Mouse (Mus musculus): ENCODE measurements at regions not wholly inside any gene's neighbourhood (a gene's known extent, or its start where the extent isn't known, plus 50 kb on each side); places are given as distances from the start of the nearest gene placed in this dataset.

GRCm38 (mm10) chr15:31898904-31899650, 278.0 kb upstream of the Tas2r119 start:
- Histone ChIP-seq H3K27ac (ENCODE audit: control insufficient read depth, low read depth, low read length) (no peak overlapping the region), H3K27me3 (ENCODE audit: control insufficient read depth in 1 of 2, insufficient read depth in 2 of 2, low read length in 2 of 2) (no peaks in the 10 kb centered on the region)
- TF ChIP-seq USF2 (IDR thresholded peaks at IDR 0.05; ENCODE audit: borderline replicate concordance in 1 of 2, insufficient read depth in 1 of 2, low read depth in 1 of 2, low read length in 2 of 2), result no peak
- TF ChIP-seq SIN3A (IDR thresholded peaks at IDR 0.05; ENCODE audit: low read length), result no peak
- TF ChIP-seq BHLHE40 (IDR thresholded peaks at IDR 0.05; ENCODE audit: borderline replicate concordance, low read depth, low read length), result no peak
- no peak for TF ChIP-seq ZMIZ1 (IDR thresholded peaks at IDR 0.05; ENCODE audit: low read depth, low read length)
- TF ChIP-seq TBP (IDR thresholded peaks at IDR 0.05; ENCODE audit: low read depth, low read length), result no peak
- no peak for TF ChIP-seq HCFC1 (IDR thresholded peaks at IDR 0.05; ENCODE audit: low read depth, low read length)
- no peak for TF ChIP-seq MAX (IDR thresholded peaks at IDR 0.05; ENCODE audit: low read length)
- no peak for TF ChIP-seq ZNF384 (IDR thresholded peaks at IDR 0.05; ENCODE audit: low read depth, low read length)
- TF ChIP-seq POLR2AphosphoS2 (IDR thresholded peaks at IDR 0.05; ENCODE audit: low read length), result no peak
- no peak for TF ChIP-seq GATA1 (IDR thresholded peaks at IDR 0.05; ENCODE audit: low read depth, low read length)
- no peak for TF ChIP-seq E2F4 (IDR thresholded peaks at IDR 0.05; ENCODE audit: borderline replicate concordance, low read depth, low read length)
- TF ChIP-seq POLR2A (IDR thresholded peaks at IDR 0.05; ENCODE audit: control insufficient read depth in 1 of 2, insufficient read depth in 1 of 2, low read depth in 1 of 2, low read length in 2 of 2, poor library complexity in 1 of 2), result no peak
- no peak for TF ChIP-seq GABPA (IDR thresholded peaks at IDR 0.05; ENCODE audit: low read depth, low read length)
- TF ChIP-seq ETS1 (IDR thresholded peaks at IDR 0.05; ENCODE audit: low read depth, low read length), result no peak
- TF ChIP-seq MAFK (IDR thresholded peaks at IDR 0.05; ENCODE audit: borderline replicate concordance, low read depth, low read length), result no peak
- no peak for TF ChIP-seq MEF2A (IDR thresholded peaks at IDR 0.05; ENCODE audit: extremely low read depth, insufficient replicate concordance, low read depth, low read length, poor library complexity, severe bottlenecking)
- TF ChIP-seq ZKSCAN1 (IDR thresholded peaks at IDR 0.05; ENCODE audit: low read depth, low read length), result no peak

GRCm38 (mm10) chr15:31900325-31900724, 276.8 kb upstream of the Tas2r119 start:
- Histone ChIP-seq H3K4me1 (ENCODE audit: control insufficient read depth in 1 of 2, insufficient read depth in 2 of 2, low read length in 2 of 2) (no peaks in the 10 kb centered on the region), H3K27me3 (ENCODE audit: control insufficient read depth in 1 of 2, insufficient read depth in 2 of 2, low read length in 2 of 2) (no peaks in the 10 kb centered on the region), H3K4me3 (ENCODE audit: control insufficient read depth in 1 of 2, insufficient read depth in 1 of 2, low read depth in 2 of 2, low read length in 2 of 2) (no peak overlapping the region), H3K9ac (ENCODE audit: control insufficient read depth, low read depth, low read length, poor library complexity, severe bottlenecking) (no peak overlapping the region), H3K79me2 (ENCODE audit: control insufficient read depth, insufficient read depth, low read length, poor library complexity) (no peaks in the 10 kb centered on the region), H3K9me3 (replicated peaks; ENCODE audit: insufficient read depth, low read length) (no peaks in the 10 kb centered on the region), H3K27ac (ENCODE audit: control insufficient read depth, low read depth, low read length) (no peak overlapping the region), H3K36me3 (ENCODE audit: control insufficient read depth in 1 of 2, insufficient read depth in 2 of 2, low read length in 2 of 2) (no peaks in the 10 kb centered on the region)
- no peak for DNase-seq (ENCODE audit: low read depth, low spot score)
- TF ChIP-seq E2F4 (IDR thresholded peaks at IDR 0.05; ENCODE audit: borderline replicate concordance, low read depth, low read length) (no peak), CTCF (IDR thresholded peaks at IDR 0.05 in 2 of 3, conservative IDR thresholded peaks at IDR 0.05 in 1 of 3; ENCODE audit: control insufficient read depth in 1 of 3, insufficient read depth in 1 of 3, low read depth in 2 of 3, low read length in 3 of 3, poor library complexity in 1 of 3, severe bottlenecking in 1 of 3) (no peak), USF2 (IDR thresholded peaks at IDR 0.05; ENCODE audit: borderline replicate concordance in 1 of 2, insufficient read depth in 1 of 2, low read depth in 1 of 2, low read length in 2 of 2) (no peak), MYB (IDR thresholded peaks at IDR 0.05; ENCODE audit: low read depth, low read length) (no peak), RAD21 (IDR thresholded peaks at IDR 0.05; ENCODE audit: low read depth, low read length) (no peak), GABPA (IDR thresholded peaks at IDR 0.05; ENCODE audit: low read depth, low read length) (no peak), MAX (IDR thresholded peaks at IDR 0.05; ENCODE audit: low read length) (no peak), ZMIZ1 (IDR thresholded peaks at IDR 0.05; ENCODE audit: low read depth, low read length) (no peak), CHD1 (IDR thresholded peaks at IDR 0.05; ENCODE audit: low read depth, low read length) (no peak), MYC (IDR thresholded peaks at IDR 0.05; ENCODE audit: low read depth, low read length) (no peak), NELFE (IDR thresholded peaks at IDR 0.05; ENCODE audit: low read depth, low read length) (no peak), BHLHE40 (IDR thresholded peaks at IDR 0.05; ENCODE audit: borderline replicate concordance, low read depth, low read length) (no peak), RCOR1 (IDR thresholded peaks at IDR 0.05; ENCODE audit: low read depth, low read length) (no peak), ZKSCAN1 (IDR thresholded peaks at IDR 0.05; ENCODE audit: low read depth, low read length) (no peak), USF1 (IDR thresholded peaks at IDR 0.05; ENCODE audit: low read depth, low read length) (no peak), NRF1 (IDR thresholded peaks at IDR 0.05; ENCODE audit: insufficient read depth, low read depth, low read length, poor library complexity, severe bottlenecking) (no peak), MAZ (IDR thresholded peaks at IDR 0.05; ENCODE audit: low read depth, low read length) (no peak)

More at GRCm38 (mm10) chr15:31898904-31899650, 278.0 kb upstream of the Tas2r119 start:
- DNase-seq (ENCODE audit: low read depth, low spot score), result no peak
- no peaks in the 10 kb centered on the region for H3K79me2 ChIP-seq (ENCODE audit: control insufficient read depth, insufficient read depth, low read length, poor library complexity)
- no peak overlapping the region for H3K9ac ChIP-seq (ENCODE audit: control insufficient read depth, low read depth, low read length, poor library complexity, severe bottlenecking)
- H3K4me1 ChIP-seq (ENCODE audit: control insufficient read depth in 1 of 2, insufficient read depth in 2 of 2, low read length in 2 of 2), result no peaks in the 10 kb centered on the region
- H3K4me3 ChIP-seq (ENCODE audit: control insufficient read depth in 1 of 2, insufficient read depth in 1 of 2, low read depth in 2 of 2, low read length in 2 of 2), result no peak overlapping the region
- no peaks in the 10 kb centered on the region for H3K36me3 ChIP-seq (ENCODE audit: control insufficient read depth in 1 of 2, insufficient read depth in 2 of 2, low read length in 2 of 2)
- H3K9me3 ChIP-seq (replicated peaks; ENCODE audit: insufficient read depth, low read length), result no peaks in the 10 kb centered on the region
